Mouse (Mus musculus) forebrain, embryonic 16.5 days (tissue): ENCODE measurements around the gene Nrd1. TPM values are rescaled to one million over a fixed set of nuclear protein-coding genes. Genes with fewer than 3 reads are reported as not detected.

ENCODE experiments used
- microRNA counts: library from miRNA; unstranded; fragments of <30 nt; microRNA quantifications from one replicate; lab custom pipeline; 2016
- microRNA-seq: library from miRNA; unstranded; fragments of <30 nt; microRNA quantifications from one replicate; pipeline ENCODE4, GENCODE M21; 2017
- polyA plus RNA-seq: library from polyadenylated mRNA; unstranded; fragments of >200 nt; fragmentation: Nextera tagmentation; extraction: Ambion mirVana; gene quantifications from 2 replicates; pipeline ENCODE4 v1.2.1, GENCODE M21; 2015

The Nrd1 gene
- polyA plus RNA-seq, 1 experiment from 2014 or later = 88.8 TPM

MicroRNAs within 50 kb of the gene (microRNA counts, 519-probe panel; counts per million panel counts)
- microRNA mmu-miR-761 (lab: Ali Mortazavi, UCI) = 2,220 counts per million, percentile 46 among the panel's probes with 10 or more counts

Small RNA genes lying within 50 kb of the gene (microRNA-seq; reads per million reads assigned to microRNA genes)
- not detected for gene Mir761

Other genes with a start within 250 kb of the Nrd1 start
- gene Zfyve9, start 219.9 kb upstream of the Nrd1 start, polyA plus RNA-seq = 5.8 and 6.6 TPM in 2 replicates
- 211 and 231 TPM in 2 replicates for gene Btf3l4, start 167.0 kb upstream of the Nrd1 start, polyA plus RNA-seq
- gene Txndc12, start 166.1 kb upstream of the Nrd1 start, polyA plus RNA-seq = 81.9 and 90.5 TPM in 2 replicates
- gene Kti12, start 152.9 kb upstream of the Nrd1 start, polyA plus RNA-seq = 33.7 and 34.6 TPM in 2 replicates
- gene A730015C16Rik, start 152.0 kb upstream of the Nrd1 start, polyA plus RNA-seq = 0.78 and 2.0 TPM in 2 replicates
- gene Rab3b, start 121.6 kb upstream of the Nrd1 start, polyA plus RNA-seq = 84.7 and 116 TPM in 2 replicates
- gene Osbpl9, start 201.6 kb downstream of the Nrd1 start, polyA plus RNA-seq = 76.9 and 86.5 TPM in 2 replicates
- gene Calr4, start 233.8 kb downstream of the Nrd1 start, polyA plus RNA-seq = 0.44 and 0.51 TPM in 2 replicates